Mouse (Mus musculus) CD4-positive naive resting alpha-beta T cell, adult 76 days (primary cell): ENCODE results near the gene Gm9008. TPM values are rescaled to one million over a fixed set of nuclear protein-coding genes. Genes with fewer than 3 reads are reported as not detected.

Experiments used
- total RNA-seq: library from RNA; stranded (reverse); gene quantifications from one replicate; pipeline ENCODE4 v1.2.4, GENCODE M21; 2023

The Gm9008 gene
- 0.82 TPM for total RNA-seq

GRCm38 (mm10) chr6:76497054-76497835 is at the start of gene Gm9008:
Gene Gm9008, minus strand, starts transcription at chr6:76497784.

